Mouse (Mus musculus) spleen, adult 2 months (tissue): Measurements from ENCODE around the gene Rps21. TPM values are rescaled to one million over a fixed set of nuclear protein-coding genes. Genes with fewer than 3 reads are reported as not detected.

Experiments
- DNase-seq, 2 experiments: peaks; one replicate each; pipeline versions ENCODE4 v3.0.0 to v3.0.0-alpha.2; 2012 to 2021; ENCODE audit warnings: low spot score in 2 of 2, low read depth in 1 of 2
- H3K27ac ChIP-seq: fragments of 200-500 bp; 2 replicates; pipeline ENCODE4 v1.5.1; 2012; ENCODE audit warnings: low read length, inconsistent platforms; ENCODE audit not compliant: insufficient read depth
- H3K27me3 ChIP-seq: fragments of 200-500 bp; 2 replicates; pipeline ENCODE4 v1.6.1; 2012; ENCODE audit warnings: mild to moderate bottlenecking, moderate library complexity, low read length, inconsistent platforms; ENCODE audit not compliant: control insufficient read depth, insufficient read depth
- H3K36me3 ChIP-seq: fragments of 200-500 bp; 2 replicates; pipeline ENCODE4 v1.6.1; 2012; ENCODE audit warnings: mild to moderate bottlenecking, low read length, inconsistent platforms; ENCODE audit not compliant: control insufficient read depth, insufficient read depth
- H3K4me1 ChIP-seq: fragments of 200-500 bp; 2 replicates; pipeline ENCODE4 v1.6.1; 2011; ENCODE audit warnings: inconsistent platforms; ENCODE audit not compliant: control insufficient read depth, insufficient read depth, insufficient read length
- H3K4me3 ChIP-seq: fragments of 200-500 bp; 2 replicates; pipeline ENCODE4 v1.5.1; 2011; ENCODE audit warnings: mild to moderate bottlenecking, inconsistent platforms; ENCODE audit not compliant: insufficient read depth, insufficient read length; ENCODE audit errors: extremely low read depth
- CTCF ChIP-seq: fragments of 200-500 bp; IDR thresholded peaks from 2 replicates; pipeline ENCODE4 v1.5.1; 2011; ENCODE audit warnings: mild to moderate bottlenecking, inconsistent platforms; ENCODE audit not compliant: insufficient read depth, insufficient read length, insufficient replicate concordance; ENCODE audit errors: extremely low read depth
- POLR2A ChIP-seq: fragments of 200-500 bp; IDR thresholded peaks from 2 replicates; pipeline ENCODE4 v1.6.1; 2011; ENCODE audit warnings: low read depth, low read length, inconsistent platforms
- WGBS: fragments of 180-500 bp; shearing (Covaris S2); methylation state at CpG from one replicate; pipeline ENCODE4 v1.1.7; 2018; 5-methylcytosine and 5-hydroxymethylcytosine counted together
- polyA plus RNA-seq: library from polyadenylated mRNA; depleted of rRNA; stranded (reverse); fragments of >200 nt; gene quantifications from 2 replicates; pipeline ENCODE4 v1.2.3, GENCODE M21; 2012

Gene Rps21
- polyA plus RNA-seq, 1 experiment: 2,793 TPM

GRCm38 (mm10) chr2:180270537-180271255, 13.5 kb downstream of the Rps21 start:
- no peaks in the 10 kb centered on the region for H3K27me3 ChIP-seq
- peak in 1 of 2 experiments; percentile 46 for DNase-seq
- 51% methylated on average over 7 of the region's 7 CpGs for WGBS
- no peaks in the 10 kb centered on the region for H3K36me3 ChIP-seq
- H3K27ac ChIP-seq: peak overlapping the region; percentile 63
- no peak for TF ChIP-seq CTCF
- TF ChIP-seq POLR2A: no peak
- no peak overlapping the region for H3K4me3 ChIP-seq
- peaks cover 37% of the 10 kb centered on the region; the same call in 1 of the 2 replicates for H3K4me1 ChIP-seq

- Histone ChIP-seq H3K4me1 (peaks cover 46% of the 10 kb centered on the region; the same call in 1 of the 2 replicates), H3K4me3 (no peak overlapping the region), H3K27ac (no peak overlapping the region), H3K27me3 (no peaks in the 10 kb centered on the region), H3K36me3 (no peaks in the 10 kb centered on the region)
- DNase-seq: no peak
- WGBS: 91% methylated on average over 5 of the region's 5 CpGs
- TF ChIP-seq CTCF (no peak), POLR2A (no peak)
These were observed 14.7 kb downstream of the Rps21 start for GRCm38 (mm10) chr2:180271804-180272395.

GRCm38 (mm10) chr2:180272884-180273321, 15.7 kb downstream of the Rps21 start:
- under 1% methylated on average over 32 of the region's 37 CpGs for WGBS
- Histone ChIP-seq H3K4me1 (peaks cover 46% of the 10 kb centered on the region; the same call in 1 of the 2 replicates), H3K27me3 (no peaks in the 10 kb centered on the region), H3K27ac (peak overlapping the region; percentile 60), H3K4me3 (peak overlapping the region; percentile 73), H3K36me3 (no peaks in the 10 kb centered on the region)
- TF ChIP-seq CTCF (no peak), POLR2A (no peak)
- no peak for DNase-seq

GRCm38 (mm10) chr2:180273394-180274244, 16.4 kb downstream of the Rps21 start, which contains the start of gene Cables2:
TSS of gene Cables2 (minus strand) at chr2:180273496.
- H3K27ac ChIP-seq: peak within 1 kb of the TSS; percentile 76
- WGBS: 2% methylated on average over 59 of the region's 68 CpGs
- peak; percentile 23; the same call in 1 of the 2 replicates for TF ChIP-seq POLR2A
- no peak for TF ChIP-seq CTCF
- H3K4me1 ChIP-seq: peaks cover 46% of the 10 kb centered on the region; the same call in 1 of the 2 replicates
- no peaks in the 10 kb centered on the region for H3K27me3 ChIP-seq
- no peaks in the 10 kb centered on the region for H3K36me3 ChIP-seq
- H3K4me3 ChIP-seq: peak within 1 kb of the TSS; percentile 73
- DNase-seq: peak; percentile 92 to 93

- H3K4me1 ChIP-seq: peaks cover 46% of the 10 kb centered on the region; the same call in 1 of the 2 replicates
- no peak overlapping the region for H3K4me3 ChIP-seq
- no peak overlapping the region for H3K27ac ChIP-seq
- no peaks in the 10 kb centered on the region for H3K36me3 ChIP-seq
- no peak for DNase-seq
- TF ChIP-seq CTCF: no peak
- no peak for TF ChIP-seq POLR2A
- H3K27me3 ChIP-seq: no peaks in the 10 kb centered on the region
- 93% methylated on average over 2 of the region's 2 CpGs for WGBS
These were observed 17.3 kb downstream of the Rps21 start for GRCm38 (mm10) chr2:180274523-180274922.

GRCm38 (mm10) chr2:180275836-180276235, 18.7 kb downstream of the Rps21 start:
- peak; percentile 86 for TF ChIP-seq CTCF
- TF ChIP-seq POLR2A: no peak
- H3K27ac ChIP-seq: no peak overlapping the region
- WGBS: 2% methylated on average over 8 of the region's 8 CpGs
- DNase-seq: peak; percentile 52 to 56
- peaks cover 38% of the 10 kb centered on the region; the same call in 1 of the 2 replicates for H3K4me1 ChIP-seq
- H3K36me3 ChIP-seq: no peaks in the 10 kb centered on the region
- H3K27me3 ChIP-seq: no peaks in the 10 kb centered on the region
- no peak overlapping the region for H3K4me3 ChIP-seq
